Mouse (Mus musculus) heart, embryonic 12.5 days (tissue): ENCODE measurements at regions not wholly inside any gene's neighbourhood (a gene's known extent, or its start where the extent isn't known, plus 50 kb on each side); places are given as distances from the start of the nearest gene placed in this dataset.

Experiments used
- ATAC-seq: fragments of 200-750 bp; cut with Nextera tagmentation; 2 replicates; pipeline ENCODE4 v1.8.0; 2017; ENCODE audit warnings: moderate TSS enrichment, moderate library complexity; ENCODE audit not compliant: insufficient number of reproducible peaks, low FRiP score
- H3K27ac ChIP-seq: fragments of 300-500 bp; sonication (generic); 2 replicates; pipeline ENCODE4 v1.5.1; 2016; ENCODE audit warnings: mild to moderate bottlenecking, moderate library complexity; ENCODE audit not compliant: poor library complexity, severe bottlenecking
- H3K27me3 ChIP-seq: fragments of 300-500 bp; sonication (generic); replicated peaks from 2 replicates; pipeline ENCODE4 v1.6.1; 2016; ENCODE audit warnings: mild to moderate bottlenecking, moderate library complexity
- H3K36me3 ChIP-seq: fragments of 300-500 bp; sonication (generic); 2 replicates; pipeline ENCODE4 v1.6.1; 2016; ENCODE audit warnings: mild to moderate bottlenecking, moderate library complexity
- H3K4me1 ChIP-seq: fragments of 300-500 bp; sonication (generic); replicated peaks from 2 replicates; pipeline ENCODE4 v1.6.1; 2016; ENCODE audit warnings: mild to moderate bottlenecking
- H3K4me2 ChIP-seq: fragments of 300-500 bp; sonication (generic); 2 replicates; pipeline ENCODE4 v1.6.1; 2016; ENCODE audit warnings: mild to moderate bottlenecking, moderate library complexity
- H3K4me3 ChIP-seq: fragments of 300-500 bp; sonication (generic); 2 replicates; pipeline ENCODE4 v1.5.1; 2016; ENCODE audit warnings: mild to moderate bottlenecking
- H3K9ac ChIP-seq: fragments of 300-500 bp; sonication (generic); 2 replicates; pipeline ENCODE4 v1.6.1; 2016; ENCODE audit warnings: mild to moderate bottlenecking, moderate library complexity
- H3K9me3 ChIP-seq: fragments of 300-500 bp; sonication (generic); replicated peaks from 2 replicates; pipeline ENCODE4 v1.6.1; 2016; ENCODE audit warnings: mild to moderate bottlenecking, moderate library complexity
- WGBS: fragments of 180-500 bp; shearing (Covaris S2); methylation state at CpG from one replicate; pipeline ENCODE4 v1.1.7; 2016; 5-methylcytosine and 5-hydroxymethylcytosine counted together

GRCm38 (mm10) chr7:74877466-74877865, 322.9 kb upstream of the Slco3a1 start:
- 66% methylated on average over 3 of the region's 3 CpGs for WGBS
- Histone ChIP-seq H3K4me3 (no peak overlapping the region), H3K9ac (no peak overlapping the region), H3K9me3 (no peaks in the 10 kb centered on the region), H3K36me3 (no peaks in the 10 kb centered on the region), H3K4me2 (no peak overlapping the region), H3K4me1 (no peaks in the 10 kb centered on the region), H3K27me3 (no peaks in the 10 kb centered on the region), H3K27ac (no peak overlapping the region)
- no peak for ATAC-seq

- Histone ChIP-seq H3K9me3 (no peaks in the 10 kb centered on the region), H3K4me1 (no peaks in the 10 kb centered on the region), H3K4me2 (no peak overlapping the region), H3K36me3 (no peaks in the 10 kb centered on the region), H3K27ac (no peak overlapping the region), H3K9ac (no peak overlapping the region), H3K27me3 (no peaks in the 10 kb centered on the region), H3K4me3 (no peak overlapping the region)
- 74% methylated on average over 4 of the region's 4 CpGs for WGBS
- no peak for ATAC-seq
These were observed 322.1 kb upstream of the Slco3a1 start for GRCm38 (mm10) chr7:74876667-74877066.

- Histone ChIP-seq H3K4me1 (no peaks in the 10 kb centered on the region), H3K27ac (no peak overlapping the region), H3K4me2 (no peak overlapping the region), H3K36me3 (no peaks in the 10 kb centered on the region), H3K9me3 (peaks cover 4% of the 10 kb centered on the region; the same call in 1 of the 2 replicates), H3K4me3 (no peak overlapping the region), H3K9ac (no peak overlapping the region), H3K27me3 (no peaks in the 10 kb centered on the region)
- 80% methylated on average over 1 of the region's 1 CpGs for WGBS
- ATAC-seq, result no peak
These were observed 315.7 kb upstream of the Slco3a1 start for GRCm38 (mm10) chr7:74870250-74870649.

- H3K4me3 ChIP-seq, result no peak overlapping the region
- WGBS, result 8% methylated on average over 3 of the region's 3 CpGs
- peaks cover 4% of the 10 kb centered on the region; the same call in 1 of the 2 replicates for H3K9me3 ChIP-seq
- no peak overlapping the region for H3K4me2 ChIP-seq
- no peaks in the 10 kb centered on the region for H3K27me3 ChIP-seq
- peaks cover 9% of the 10 kb centered on the region; the same call in 1 of the 2 replicates for H3K4me1 ChIP-seq
- H3K36me3 ChIP-seq, result no peaks in the 10 kb centered on the region
- H3K9ac ChIP-seq, result no peak overlapping the region
- H3K27ac ChIP-seq, result 0 out of 2 replicates have a peak overlapping the region, but pooled peaks have one; percentile 51
- peak; percentile 89 for ATAC-seq
These were observed 308.1 kb upstream of the Slco3a1 start for GRCm38 (mm10) chr7:74862727-74863126.

GRCm38 (mm10) chr7:74844306-74844929, 289.8 kb upstream of the Slco3a1 start:
- no peaks in the 10 kb centered on the region for H3K36me3 ChIP-seq
- H3K27me3 ChIP-seq, result no peaks in the 10 kb centered on the region
- H3K4me1 ChIP-seq, result no peaks in the 10 kb centered on the region; the same call in 1 of the 2 replicates
- no peak for ATAC-seq
- no peaks in the 10 kb centered on the region for H3K9me3 ChIP-seq
- no peak overlapping the region for H3K9ac ChIP-seq
- H3K4me2 ChIP-seq, result no peak overlapping the region
- WGBS, result 46% methylated on average over 6 of the region's 6 CpGs
- H3K4me3 ChIP-seq, result no peak overlapping the region
- H3K27ac ChIP-seq, result no peak overlapping the region

- no peak overlapping the region for H3K9ac ChIP-seq
- WGBS, result 42% methylated on average over 2 of the region's 2 CpGs
- H3K4me3 ChIP-seq, result no peak overlapping the region
- H3K9me3 ChIP-seq, result no peaks in the 10 kb centered on the region
- H3K27me3 ChIP-seq, result no peaks in the 10 kb centered on the region
- H3K36me3 ChIP-seq, result no peaks in the 10 kb centered on the region
- ATAC-seq, result no peak
- H3K4me1 ChIP-seq, result no peaks in the 10 kb centered on the region
- H3K27ac ChIP-seq, result no peak overlapping the region
- H3K4me2 ChIP-seq, result no peak overlapping the region
These were observed 268.7 kb upstream of the Slco3a1 start for GRCm38 (mm10) chr7:74823286-74823685.

- no peaks in the 10 kb centered on the region for H3K27me3 ChIP-seq
- H3K9ac ChIP-seq, result no peak overlapping the region
- no peak for ATAC-seq
- no peak overlapping the region for H3K27ac ChIP-seq
- no peaks in the 10 kb centered on the region for H3K9me3 ChIP-seq
- H3K4me3 ChIP-seq, result no peak overlapping the region
- H3K36me3 ChIP-seq, result no peaks in the 10 kb centered on the region
- WGBS, result 60% methylated on average over 1 of the region's 1 CpGs
- no peaks in the 10 kb centered on the region for H3K4me1 ChIP-seq
- no peak overlapping the region for H3K4me2 ChIP-seq
These were observed 238.7 kb upstream of the Slco3a1 start for GRCm38 (mm10) chr7:74793241-74793640.

GRCm38 (mm10) chr7:74788696-74789095, 234.1 kb upstream of the Slco3a1 start:
- Histone ChIP-seq H3K27ac (no peak overlapping the region), H3K36me3 (no peaks in the 10 kb centered on the region), H3K4me2 (no peak overlapping the region), H3K4me1 (no peaks in the 10 kb centered on the region), H3K9ac (no peak overlapping the region), H3K27me3 (no peaks in the 10 kb centered on the region), H3K9me3 (no peaks in the 10 kb centered on the region), H3K4me3 (no peak overlapping the region)
- 63% methylated on average over 1 of the region's 1 CpGs for WGBS
- no peak for ATAC-seq

GRCm38 (mm10) chr7:74771435-74772406, 217.1 kb upstream of the Slco3a1 start:
- Histone ChIP-seq H3K4me3 (no peak overlapping the region), H3K36me3 (no peaks in the 10 kb centered on the region), H3K27me3 (no peaks in the 10 kb centered on the region), H3K4me1 (no peaks in the 10 kb centered on the region), H3K4me2 (no peak overlapping the region), H3K27ac (no peak overlapping the region), H3K9ac (no peak overlapping the region), H3K9me3 (no peaks in the 10 kb centered on the region; the same call in 1 of the 2 replicates)
- ATAC-seq, result no peak
- WGBS, result 91% methylated on average over 9 of the region's 9 CpGs

GRCm38 (mm10) chr7:74766550-74766949, 212.0 kb upstream of the Slco3a1 start:
- Histone ChIP-seq H3K27ac (no peak overlapping the region), H3K4me3 (no peak overlapping the region), H3K9me3 (no peaks in the 10 kb centered on the region), H3K4me2 (no peak overlapping the region), H3K9ac (no peak overlapping the region), H3K4me1 (no peaks in the 10 kb centered on the region), H3K36me3 (no peaks in the 10 kb centered on the region), H3K27me3 (no peaks in the 10 kb centered on the region)
- 81% methylated on average over 4 of the region's 4 CpGs for WGBS
- ATAC-seq, result no peak

- no peak overlapping the region for H3K4me2 ChIP-seq
- whole genome bisulfite sequencing, result 78% methylated on average over 2 of the region's 2 CpGs
- H3K4me3 ChIP-seq, result no peak overlapping the region
- H3K4me1 ChIP-seq, result no peaks in the 10 kb centered on the region
- ATAC-seq, result no peak
- no peak overlapping the region for H3K9ac ChIP-seq
- H3K27me3 ChIP-seq, result no peaks in the 10 kb centered on the region
- H3K27ac ChIP-seq, result no peak overlapping the region
- no peaks in the 10 kb centered on the region for H3K36me3 ChIP-seq
- H3K9me3 ChIP-seq, result no peaks in the 10 kb centered on the region
These were observed 202.9 kb upstream of the Slco3a1 start for GRCm38 (mm10) chr7:74757469-74757868.
